Mouse (Mus musculus) liver, embryonic 11.5 days (tissue): ENCODE results near the gene Rap1b. TPM values are rescaled to one million over a fixed set of nuclear protein-coding genes. Genes with fewer than 3 reads are reported as not detected.

Experiments used
- ATAC-seq: fragments of 200-750 bp; cut with Nextera tagmentation; replicated peaks from 2 replicates; pipeline ENCODE4 v1.8.0; 2017; ENCODE audit warnings: moderate number of reproducible peaks, mild to moderate bottlenecking, moderate TSS enrichment, moderate library complexity; ENCODE audit not compliant: low FRiP score
- DNase-seq: peaks from one replicate; pipeline ENCODE4 v3.0.0-alpha.2; 2017; ENCODE audit warnings: low spot score
- H3K27ac ChIP-seq: fragments of 300-500 bp; sonication (generic); 2 replicates; pipeline ENCODE4 v1.5.1; 2014; ENCODE audit warnings: mild to moderate bottlenecking, low read depth, low read length, control low read depth
- H3K27me3 ChIP-seq: fragments of 300-500 bp; sonication (generic); replicated peaks from 2 replicates; pipeline ENCODE4 v1.6.1; 2014; ENCODE audit warnings: low read length, mixed read lengths; ENCODE audit not compliant: control insufficient read depth, insufficient read depth
- H3K36me3 ChIP-seq: fragments of 300-500 bp; sonication (generic); 2 replicates; pipeline ENCODE4 v1.6.1; 2014; ENCODE audit warnings: mild to moderate bottlenecking, low read length, moderate library complexity, mixed read lengths; ENCODE audit not compliant: control insufficient read depth, insufficient read depth
- H3K4me1 ChIP-seq: fragments of 300-500 bp; sonication (generic); replicated peaks from 2 replicates; pipeline ENCODE4 v1.6.1; 2014; ENCODE audit warnings: low read length, mixed read lengths; ENCODE audit not compliant: control insufficient read depth, insufficient read depth
- H3K4me2 ChIP-seq: fragments of 300-500 bp; sonication (generic); 2 replicates; pipeline ENCODE4 v1.6.1; 2014; ENCODE audit warnings: mild to moderate bottlenecking, control low read depth, moderate library complexity
- H3K4me3 ChIP-seq: fragments of 300-500 bp; sonication (generic); 2 replicates; pipeline ENCODE4 v1.5.1; 2014; ENCODE audit warnings: low read depth, low read length, control low read depth
- H3K9ac ChIP-seq: fragments of 300-500 bp; sonication (generic); 2 replicates; pipeline ENCODE4 v1.6.1; 2014; ENCODE audit warnings: low read depth, low read length, control low read depth
- H3K9me3 ChIP-seq: fragments of 300-500 bp; sonication (generic); 2 replicates; pipeline ENCODE4 v1.6.1; 2016; ENCODE audit warnings: low read length, inconsistent platforms, mixed read lengths; ENCODE audit not compliant: control insufficient read depth
- WGBS: fragments of 180-500 bp; shearing (Covaris S2); extraction: QIAGEN DNeasy Blood & Tissue Kit; methylation state at CpG from one replicate; pipeline ENCODE4 v1.1.7; 2014; 5-methylcytosine and 5-hydroxymethylcytosine counted together
- polyA plus RNA-seq: library from polyadenylated mRNA; unstranded; fragments of >200 nt; fragmentation: Nextera tagmentation; extraction: Ambion mirVana; gene quantifications from 2 replicates; pipeline ENCODE4 v1.2.1, GENCODE M21; 2014

Gene Rap1b
- polyA plus RNA-seq, 1 experiment from 2014 or later: 252 TPM

- 72% methylated on average over 8 of the region's 8 CpGs for WGBS
- H3K36me3 ChIP-seq: no peaks in the 10 kb centered on the region
- no peak for ATAC-seq
- H3K4me1 ChIP-seq: peaks cover 10% of the 10 kb centered on the region
- H3K4me2 ChIP-seq: no peak overlapping the region
- no peak overlapping the region for H3K27ac ChIP-seq
- no peak overlapping the region for H3K9ac ChIP-seq
- DNase-seq: no peak
- H3K4me3 ChIP-seq: no peak overlapping the region
- no peaks in the 10 kb centered on the region for H3K27me3 ChIP-seq
- H3K9me3 ChIP-seq: no peaks in the 10 kb centered on the region
Observed at GRCm38 (mm10) chr10:117883438-117883837, 37.6 kb upstream of the Rap1b start.

- Histone ChIP-seq H3K36me3 (no peaks in the 10 kb centered on the region), H3K27ac (no peak overlapping the region), H3K4me1 (no peaks in the 10 kb centered on the region), H3K9me3 (no peaks in the 10 kb centered on the region), H3K4me3 (no peak overlapping the region), H3K9ac (no peak overlapping the region), H3K27me3 (no peaks in the 10 kb centered on the region), H3K4me2 (no peak overlapping the region)
- no peak for DNase-seq
- 76% methylated on average over 9 of the region's 9 CpGs for WGBS
- ATAC-seq: no peak
Observed at GRCm38 (mm10) chr10:117878628-117879027, 32.8 kb upstream of the Rap1b start.

DNA sequence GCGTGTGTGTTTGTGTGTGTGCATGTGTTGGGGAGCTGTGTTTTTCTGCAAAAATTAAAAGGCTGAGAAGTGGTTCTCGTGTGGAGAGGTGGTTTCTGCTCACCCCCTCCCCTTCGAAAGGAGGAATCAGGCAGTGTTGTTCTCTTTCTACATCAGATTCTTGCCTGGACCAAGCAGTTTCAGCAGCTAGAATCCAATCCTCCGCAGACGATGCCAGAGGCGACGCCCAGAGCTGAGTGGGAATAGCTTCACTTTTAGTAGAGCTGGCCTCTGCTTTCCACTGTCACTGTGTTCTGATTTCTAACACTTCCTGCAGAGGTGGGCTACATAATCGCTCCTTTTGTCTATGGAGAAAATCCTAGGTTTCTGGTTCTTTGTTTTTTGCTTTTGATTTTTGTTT, 31.0 kb upstream of the Rap1b start:
- H3K4me3 ChIP-seq: no peak overlapping the region
- H3K4me1 ChIP-seq: no peaks in the 10 kb centered on the region
- no peak overlapping the region for H3K27ac ChIP-seq
- H3K9me3 ChIP-seq: no peaks in the 10 kb centered on the region
- H3K36me3 ChIP-seq: no peaks in the 10 kb centered on the region
- H3K9ac ChIP-seq: no peak overlapping the region
- DNase-seq (no peak), ATAC-seq (no peak)
- no peaks in the 10 kb centered on the region for H3K27me3 ChIP-seq
- no peak overlapping the region for H3K4me2 ChIP-seq
- 74% methylated on average over 8 of the region's 8 CpGs for WGBS

DNA sequence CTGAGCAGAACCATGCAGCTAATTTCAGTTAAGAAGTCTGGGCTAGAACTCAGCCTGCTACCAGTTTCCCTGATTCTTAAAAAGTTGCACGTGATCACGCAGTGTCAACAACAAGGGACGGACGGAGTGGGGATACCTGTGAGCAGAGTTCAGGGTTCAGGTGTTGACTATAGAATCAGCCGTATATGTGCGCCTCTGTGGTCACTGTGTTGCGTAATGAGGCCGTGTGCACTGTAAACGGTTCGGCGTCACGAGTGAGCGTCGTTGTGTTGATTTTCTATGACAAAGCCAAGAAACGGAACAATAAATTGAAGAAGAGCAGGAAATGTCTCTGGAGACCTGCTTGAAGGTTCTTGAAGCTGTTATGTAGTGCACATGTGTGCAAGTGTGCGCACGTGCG, 30.6 kb upstream of the Rap1b start:
- Histone ChIP-seq H3K4me2 (no peak overlapping the region), H3K9ac (no peak overlapping the region), H3K9me3 (no peaks in the 10 kb centered on the region), H3K4me1 (no peaks in the 10 kb centered on the region), H3K27me3 (no peaks in the 10 kb centered on the region), H3K36me3 (no peaks in the 10 kb centered on the region), H3K27ac (no peak overlapping the region), H3K4me3 (no peak overlapping the region)
- DNase-seq (no peak), ATAC-seq (peak; percentile 51; the same call in 1 of the 2 replicates)
- 69% methylated on average over 18 of the region's 18 CpGs for WGBS

DNA sequence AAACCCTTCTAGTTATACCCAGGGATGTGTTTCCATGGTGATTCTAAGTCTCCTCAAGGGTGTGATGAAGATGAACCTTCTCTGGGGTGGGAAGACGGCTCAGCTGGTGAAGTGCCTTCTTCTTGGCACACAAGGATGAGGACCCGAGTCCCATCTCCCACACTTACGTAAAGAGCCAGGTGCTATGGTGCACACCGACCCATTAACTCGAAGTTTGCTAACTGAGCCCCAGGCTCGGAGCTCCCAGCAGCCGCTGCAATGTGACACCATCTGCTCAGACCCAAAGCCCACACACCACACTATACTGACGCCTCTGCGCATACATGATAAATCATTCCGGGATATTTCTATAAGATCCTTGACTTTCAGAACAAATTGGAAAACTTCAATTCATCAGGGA, 29.1 kb upstream of the Rap1b start:
- H3K9ac ChIP-seq: no peak overlapping the region
- H3K4me3 ChIP-seq: no peak overlapping the region
- H3K4me1 ChIP-seq: no peaks in the 10 kb centered on the region
- H3K27ac ChIP-seq: no peak overlapping the region
- no peaks in the 10 kb centered on the region for H3K36me3 ChIP-seq
- ATAC-seq: no peak
- no peaks in the 10 kb centered on the region for H3K27me3 ChIP-seq
- H3K9me3 ChIP-seq: no peaks in the 10 kb centered on the region
- 79% methylated on average over 10 of the region's 10 CpGs for WGBS
- DNase-seq: no peak
- H3K4me2 ChIP-seq: no peak overlapping the region

- H3K4me3 ChIP-seq: no peak overlapping the region
- H3K9me3 ChIP-seq: no peaks in the 10 kb centered on the region
- no peaks in the 10 kb centered on the region for H3K4me1 ChIP-seq
- H3K27ac ChIP-seq: no peak overlapping the region
- ATAC-seq (no peak), DNase-seq (no peak)
- H3K9ac ChIP-seq: no peak overlapping the region
- WGBS: 65% methylated on average over 4 of the region's 4 CpGs
- no peaks in the 10 kb centered on the region for H3K27me3 ChIP-seq
- no peak overlapping the region for H3K4me2 ChIP-seq
- H3K36me3 ChIP-seq: no peaks in the 10 kb centered on the region
Observed at GRCm38 (mm10) chr10:117873952-117874351, 28.1 kb upstream of the Rap1b start.

DNA sequence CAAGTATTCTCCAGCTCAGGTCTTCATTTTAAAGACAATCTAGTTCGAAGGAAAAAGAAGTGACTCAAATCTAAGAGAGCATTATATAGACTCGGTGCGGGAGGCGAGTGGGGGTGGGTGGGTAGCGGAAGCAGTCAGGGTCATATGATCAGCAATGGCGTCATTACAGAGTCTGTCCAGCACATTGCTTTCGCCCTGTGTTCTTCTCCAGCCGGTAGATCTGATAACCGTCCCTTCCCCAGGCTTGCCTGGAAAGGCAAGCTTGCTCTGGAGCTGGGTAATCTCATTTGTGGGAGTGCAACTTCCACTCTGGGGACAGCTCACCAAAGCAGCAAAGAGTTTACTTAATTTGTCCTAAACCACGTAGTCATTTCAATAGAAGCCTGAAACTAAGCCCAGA, 26.6 kb upstream of the Rap1b start:
- Histone ChIP-seq H3K36me3 (no peaks in the 10 kb centered on the region), H3K9ac (no peak overlapping the region), H3K27ac (no peak overlapping the region), H3K4me2 (no peak overlapping the region), H3K27me3 (no peaks in the 10 kb centered on the region), H3K9me3 (no peaks in the 10 kb centered on the region), H3K4me1 (no peaks in the 10 kb centered on the region), H3K4me3 (no peak overlapping the region)
- no peak for ATAC-seq
- 51% methylated on average over 10 of the region's 10 CpGs for WGBS
- no peak for DNase-seq

GRCm38 (mm10) chr10:117867301-117867700, 21.5 kb upstream of the Rap1b start:
- Histone ChIP-seq H3K9me3 (no peaks in the 10 kb centered on the region), H3K4me1 (no peaks in the 10 kb centered on the region), H3K27me3 (no peaks in the 10 kb centered on the region), H3K4me3 (no peak overlapping the region), H3K27ac (no peak overlapping the region), H3K36me3 (no peaks in the 10 kb centered on the region), H3K9ac (no peak overlapping the region), H3K4me2 (no peak overlapping the region)
- ATAC-seq (no peak), DNase-seq (no peak)
- 93% methylated on average over 3 of the region's 3 CpGs for WGBS

DNA sequence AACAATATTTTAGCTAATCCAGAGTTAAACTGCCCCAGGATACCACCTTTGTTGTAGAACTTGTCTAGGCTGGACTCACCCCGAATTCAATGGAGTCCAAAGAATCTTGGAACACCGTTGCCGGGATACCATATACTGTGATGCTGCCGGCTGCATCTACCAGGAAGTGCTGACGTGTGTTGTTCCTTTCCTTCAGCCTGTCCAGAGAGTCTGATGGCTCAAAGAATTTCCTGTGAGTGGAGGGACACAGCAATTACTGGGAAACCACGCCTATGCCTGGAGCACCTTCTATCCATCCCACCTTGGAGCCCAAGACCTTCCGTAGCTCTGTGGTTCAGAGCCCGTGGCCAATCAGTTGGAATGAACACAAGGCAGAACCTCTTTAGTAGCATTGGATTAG, 20.8 kb upstream of the Rap1b start:
- H3K4me1 ChIP-seq: no peaks in the 10 kb centered on the region
- no peak overlapping the region for H3K9ac ChIP-seq
- DNase-seq (no peak), ATAC-seq (no peak)
- 70% methylated on average over 8 of the region's 8 CpGs for WGBS
- no peak overlapping the region for H3K4me3 ChIP-seq
- H3K4me2 ChIP-seq: no peak overlapping the region
- H3K27ac ChIP-seq: no peak overlapping the region
- no peaks in the 10 kb centered on the region for H3K36me3 ChIP-seq
- no peaks in the 10 kb centered on the region for H3K27me3 ChIP-seq
- no peaks in the 10 kb centered on the region for H3K9me3 ChIP-seq
